Mouse (Mus musculus) CD4-positive, CD25-positive, alpha-beta regulatory T cell, adult 2 months (primary cell): Measurements from ENCODE around the gene Alk.

Experiments
- DNase-seq: peaks from one replicate; pipeline ENCODE4 v3.0.0-alpha.2; 2012; ENCODE audit warnings: low read depth, low spot score

Gene Alk

DNA sequence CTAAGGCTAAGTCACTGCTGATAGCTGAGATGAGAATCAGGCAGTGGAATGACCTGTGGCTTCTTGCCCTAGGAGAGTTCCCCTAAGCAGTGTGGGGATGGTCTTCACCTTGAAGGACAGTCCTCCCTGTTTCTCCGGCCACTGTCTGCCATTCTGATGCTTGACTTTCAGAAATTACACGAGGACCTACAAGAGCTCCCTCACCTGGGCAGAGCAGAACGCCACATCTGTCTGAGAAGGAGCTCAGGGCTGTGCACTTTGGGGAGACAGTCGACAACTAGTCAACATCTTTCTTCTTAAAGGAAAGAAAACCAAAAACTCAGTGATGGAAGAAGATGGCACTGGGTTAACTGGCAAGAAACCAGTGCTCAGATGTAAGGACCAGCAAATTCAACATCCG lies 335.9 kb downstream of the Alk start:
- DNase-seq: no peak

DNA sequence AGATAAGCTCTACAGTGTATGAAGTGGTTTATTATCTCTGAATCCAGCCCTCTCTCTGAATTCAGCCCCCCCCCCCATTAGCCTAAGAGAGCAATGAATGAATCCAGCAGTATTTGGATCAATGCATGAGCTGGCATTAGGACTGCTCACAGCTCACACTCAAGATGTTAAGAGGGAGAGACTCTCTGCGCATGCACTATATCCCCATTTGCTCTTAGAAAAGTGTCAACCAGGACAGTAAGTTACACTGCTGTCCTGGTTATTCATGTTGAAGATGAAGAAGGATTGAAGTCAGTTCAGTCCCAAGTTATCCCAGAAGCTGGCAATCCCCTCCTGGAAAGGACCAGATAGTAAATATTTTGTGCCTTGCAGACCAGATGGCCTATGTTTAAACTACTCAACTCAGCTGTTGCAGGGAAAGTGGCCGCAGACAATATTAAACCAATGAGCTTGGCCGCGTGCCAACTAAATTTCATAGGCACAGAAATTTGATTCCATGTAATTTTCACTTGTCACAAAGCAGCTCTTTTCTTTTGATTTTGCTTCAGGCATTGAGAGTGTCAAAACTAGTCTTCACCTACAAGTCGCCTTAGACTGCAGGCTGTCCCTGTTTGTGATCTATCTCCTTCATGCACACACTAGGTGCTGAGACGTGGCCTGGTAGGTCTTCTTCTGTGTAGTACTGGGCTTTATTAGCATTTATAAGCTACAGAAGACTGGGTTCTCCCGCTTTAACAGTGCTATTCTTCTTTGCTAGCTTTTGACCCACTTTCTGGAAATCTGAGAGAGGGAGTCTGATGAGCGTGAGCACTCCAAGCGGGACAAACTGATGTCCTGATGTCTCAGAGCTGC lies 339.0 kb downstream of the Alk start:
- no peak for DNase-seq

GRCm38 (mm10) chr17:72253411-72253810 lies 351.0 kb downstream of the Alk start:
- DNase-seq: no peak

GRCm38 (mm10) chr17:72251554-72251953 lies 352.9 kb downstream of the Alk start:
- DNase-seq: no peak

DNA sequence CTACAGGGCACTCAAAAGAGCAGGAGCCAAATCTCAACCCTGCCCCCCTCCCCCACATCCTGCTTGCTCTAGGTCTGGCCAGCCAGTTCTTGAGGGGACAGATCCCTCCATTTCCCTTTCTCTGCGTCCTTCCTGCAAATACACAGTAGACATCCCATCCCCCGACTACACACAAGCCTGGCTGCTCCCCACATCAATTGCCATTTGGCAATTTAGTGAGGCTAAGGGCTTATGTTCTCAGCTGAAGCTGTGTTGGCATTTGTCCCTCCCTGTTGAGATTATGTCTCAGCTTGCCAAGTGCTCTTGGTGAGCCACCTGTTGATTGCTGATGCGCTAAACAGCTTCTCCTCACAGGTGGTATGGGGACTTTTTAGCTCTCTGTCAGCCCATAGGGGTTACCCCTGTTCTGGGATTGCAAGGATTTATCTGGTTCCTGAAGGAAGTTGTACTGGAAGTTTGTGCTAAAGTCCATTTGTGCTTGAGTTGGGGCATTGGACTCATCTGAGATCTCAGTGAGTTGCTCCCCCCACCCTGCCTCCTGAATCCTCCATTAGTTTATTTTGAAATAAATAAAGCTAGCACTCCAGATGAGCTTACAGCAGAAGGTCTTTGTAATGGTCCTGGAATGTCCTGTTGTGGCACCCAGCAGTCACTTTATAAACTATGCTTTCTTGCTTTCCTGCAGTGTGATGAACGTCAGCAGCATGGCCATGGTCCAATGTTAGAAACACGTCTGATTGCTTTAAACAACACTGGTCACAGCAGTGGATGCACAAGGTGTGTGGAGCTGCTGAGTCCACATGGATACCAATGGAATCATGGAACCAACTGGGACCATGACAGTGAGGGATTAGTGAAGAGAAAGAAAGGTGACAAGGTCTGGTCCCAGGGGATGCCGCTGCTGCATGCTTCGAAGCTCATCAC lies 353.7 kb downstream of the Alk start:
- DNase-seq: no peak

GRCm38 (mm10) chr17:72242036-72242435 lies 362.4 kb downstream of the Alk start:
- DNase-seq: peak; percentile 47

GRCm38 (mm10) chr17:72237315-72237714 lies 367.1 kb downstream of the Alk start:
- DNase-seq: no peak

DNA sequence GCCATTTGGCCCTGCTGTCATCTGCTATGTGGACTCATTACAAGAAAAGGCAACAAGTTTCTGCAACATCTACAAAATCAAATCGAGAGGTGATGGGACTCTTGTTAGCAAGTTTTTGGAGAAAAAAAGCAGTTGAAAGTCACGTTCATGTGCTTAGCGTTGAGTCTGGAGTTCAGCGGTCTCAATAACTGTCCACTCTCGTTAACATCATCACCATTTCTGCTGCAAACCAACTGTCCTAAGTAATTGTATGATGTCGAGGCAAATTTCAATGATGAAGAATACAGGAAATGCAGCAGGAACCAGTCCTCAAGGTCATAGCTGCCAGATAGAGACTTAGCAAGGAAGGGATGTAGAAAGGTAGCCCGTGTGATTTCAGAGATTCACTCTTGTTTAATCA lies 373.5 kb downstream of the Alk start:
- no peak for DNase-seq

DNA sequence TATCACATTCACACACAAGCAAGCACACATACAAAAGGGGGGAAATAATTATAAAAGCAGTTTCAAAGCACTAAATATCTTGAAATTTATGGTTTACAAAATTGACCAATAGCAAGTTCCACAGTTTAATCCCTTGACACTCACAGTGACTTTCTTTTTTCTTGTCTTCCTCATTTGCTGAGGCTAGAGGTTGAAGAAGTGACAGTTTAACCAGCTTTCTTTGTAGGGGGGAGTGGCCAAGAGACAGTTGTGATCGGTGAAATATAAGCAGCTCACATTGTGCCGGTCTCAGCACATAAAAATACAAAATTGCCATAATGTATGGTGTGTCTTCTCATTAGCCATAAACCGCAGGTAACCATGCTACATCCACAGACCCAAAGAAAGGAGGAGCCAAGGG lies 385.6 kb downstream of the Alk start:
- DNase-seq: no peak

DNA sequence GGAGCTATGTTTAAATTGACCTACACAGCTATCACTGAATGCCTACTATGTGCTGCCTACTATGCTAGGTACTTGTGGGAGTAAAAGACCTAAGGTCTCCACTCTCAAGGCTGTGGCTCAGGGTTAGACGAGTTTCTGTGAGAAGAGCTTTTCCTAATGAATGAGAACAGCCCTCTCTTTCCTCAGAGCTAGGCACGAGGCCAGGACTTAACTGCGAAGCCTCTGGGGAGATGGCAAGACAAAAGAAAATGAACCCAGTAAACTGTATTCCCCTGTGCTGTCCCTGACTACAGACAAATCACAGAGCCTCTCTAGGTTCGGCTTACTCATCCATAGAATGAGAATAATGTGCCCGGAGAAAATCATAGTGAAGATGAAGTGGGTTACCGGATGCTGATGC lies 406.9 kb downstream of the Alk start:
- DNase-seq: no peak

DNA sequence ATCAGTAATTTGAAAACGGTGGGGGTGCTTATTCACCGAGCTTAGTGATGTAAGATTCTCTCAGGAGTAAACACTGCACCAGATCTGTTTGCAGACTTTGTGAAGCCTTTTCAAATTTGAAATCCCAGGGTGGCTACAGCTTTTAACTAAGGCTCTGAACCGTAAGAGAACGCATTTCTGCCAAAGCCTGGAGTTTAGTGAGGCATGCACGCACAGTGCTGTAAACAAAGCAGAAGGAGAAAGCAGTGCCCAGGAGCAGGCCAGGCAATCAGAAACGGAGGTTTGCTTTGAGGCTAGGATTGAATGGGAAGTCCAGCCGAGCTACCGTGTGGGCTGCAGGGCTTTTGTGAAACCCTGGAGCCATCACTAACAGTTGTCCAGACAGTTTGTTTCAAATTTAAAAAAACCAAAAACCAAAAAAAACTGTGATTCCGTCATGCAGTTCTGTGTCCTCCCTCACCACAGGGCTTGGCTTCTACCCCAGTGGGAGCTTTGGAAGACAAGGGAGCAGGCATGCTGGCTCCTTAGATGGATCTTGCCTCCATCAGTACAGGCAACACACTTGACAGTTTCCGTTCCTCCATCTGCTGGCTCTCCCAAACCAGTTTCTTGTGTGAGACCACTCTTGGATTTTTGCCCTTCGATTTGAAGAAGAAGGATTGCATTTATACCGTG lies 409.3 kb downstream of the Alk start:
- no peak for DNase-seq

- no peak for DNase-seq
Measured at GRCm38 (mm10) chr17:72190536-72190935, 413.9 kb downstream of the Alk start.

DNA sequence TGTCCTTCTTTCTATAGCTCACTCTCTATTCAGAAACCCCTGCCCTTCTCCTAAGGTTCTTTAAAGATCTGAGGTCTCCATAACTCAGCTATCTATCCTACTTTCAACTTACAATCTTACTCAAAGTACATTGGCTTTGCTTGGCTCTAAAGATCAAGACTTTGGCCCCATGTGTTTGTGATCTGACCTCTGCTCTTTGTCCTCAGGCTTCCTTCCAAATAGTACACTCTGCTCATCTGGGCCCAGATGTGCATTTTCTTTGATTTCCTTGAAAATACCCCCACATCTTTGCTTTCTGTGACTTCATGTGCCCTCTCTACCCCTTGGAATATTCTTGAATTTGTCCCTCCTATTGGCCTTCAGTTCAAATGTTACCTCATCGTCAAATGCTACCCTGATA lies 417.4 kb downstream of the Alk start:
- DNase-seq: no peak

DNA sequence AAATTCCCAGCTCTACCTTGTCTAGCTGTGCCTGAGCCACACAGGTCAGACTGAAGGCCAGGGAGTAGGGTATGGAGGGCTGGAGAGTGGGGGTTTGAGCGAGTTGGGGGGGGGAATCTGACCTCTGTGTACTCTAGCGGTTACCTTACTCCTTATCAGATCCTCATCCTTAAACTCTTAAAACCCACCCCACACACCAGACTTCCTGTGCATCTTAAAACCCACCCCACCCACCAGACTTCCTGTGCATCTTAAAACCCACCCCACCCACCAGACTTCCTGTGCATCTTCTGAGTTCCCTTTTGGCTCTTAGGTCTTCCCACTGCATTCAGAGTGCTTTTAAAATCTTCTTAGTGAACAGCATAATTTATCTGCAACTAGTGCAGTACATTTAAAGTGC lies 422.0 kb downstream of the Alk start:
- peak; percentile 10 for DNase-seq

GRCm38 (mm10) chr17:72180200-72180599 lies 424.2 kb downstream of the Alk start:
- DNase-seq: no peak

DNA sequence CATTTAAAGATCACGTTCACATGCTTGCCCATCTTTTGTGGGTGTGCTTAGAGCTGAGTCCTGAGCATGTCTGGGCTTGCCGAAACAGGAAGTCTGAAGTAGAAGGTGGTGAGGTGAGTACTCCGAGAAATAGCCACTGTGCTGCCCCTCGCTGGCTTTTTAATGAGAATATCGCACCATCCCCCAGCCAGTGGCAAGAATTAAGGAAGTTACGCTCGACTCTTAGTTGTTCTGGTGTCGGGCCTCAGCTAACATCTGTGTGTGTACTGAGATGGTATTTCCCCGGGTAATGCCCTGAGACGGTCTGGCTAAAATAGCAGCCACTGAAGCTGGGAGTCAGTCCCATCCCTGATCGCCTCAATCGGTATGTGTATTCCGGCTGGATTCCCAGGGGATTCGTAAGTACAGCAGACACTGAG lies 424.7 kb downstream of the Alk start:
- peak; percentile 3 for DNase-seq

GRCm38 (mm10) chr17:72173778-72174177 lies 430.6 kb downstream of the Alk start:
- DNase-seq: no peak

- no peak for DNase-seq
Measured at GRCm38 (mm10) chr17:72168152-72168551, 436.3 kb downstream of the Alk start.

DNA sequence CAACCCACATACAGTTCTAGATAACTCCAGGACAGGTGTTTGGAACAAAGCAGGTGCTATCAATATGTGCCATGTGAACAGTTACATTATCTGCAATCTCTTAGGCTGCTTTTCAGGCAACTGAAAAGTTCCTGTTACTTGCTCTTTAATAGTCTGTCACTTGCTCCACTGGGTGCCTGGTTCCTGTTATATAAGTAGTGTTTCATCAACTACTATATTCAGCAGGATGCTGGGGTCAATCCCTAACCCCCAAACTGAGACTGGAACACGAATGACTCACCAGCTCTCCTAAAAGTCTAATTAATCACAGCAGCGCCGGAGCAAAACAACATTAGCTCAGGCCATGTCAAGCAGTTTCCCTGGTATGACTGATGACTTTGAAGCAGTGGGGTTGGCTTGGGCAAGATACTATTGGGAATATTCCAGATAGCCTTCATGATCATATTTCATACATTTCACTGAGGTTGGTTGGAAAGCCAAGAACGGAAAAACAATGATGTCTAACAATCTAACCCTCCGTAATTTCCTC lies 445.5 kb downstream of the Alk start:
- DNase-seq: no peak

GRCm38 (mm10) chr17:72157830-72158629 lies 446.4 kb downstream of the Alk start:
- DNase-seq: no peak

- DNase-seq: no peak
Measured at GRCm38 (mm10) chr17:72153038-72153437, 451.4 kb downstream of the Alk start.
